Mouse (Mus musculus) forebrain, postnatal 0 days (tissue): Measurements from ENCODE around the gene Edem2. TPM values are rescaled to one million over a fixed set of nuclear protein-coding genes. Genes with fewer than 3 reads are reported as not detected.
"Not testable (repeated sequence)": the region's sequence is repeated elsewhere in the genome, so short reads cannot be mapped to it uniquely, and the experiment has no call there.

Experiments
- ATAC-seq: fragments of 200-750 bp; cut with Nextera tagmentation; 2 replicates; pipeline ENCODE4 v1.8.0; 2017; ENCODE audit warnings: mild to moderate bottlenecking, moderate library complexity
- DNase-seq: peaks from one replicate; pipeline ENCODE4 v3.0.0-alpha.2; 2015
- H3K27ac ChIP-seq: fragments of 300-500 bp; sonication (generic); 2 replicates; pipeline ENCODE4 v1.5.1; 2014; ENCODE audit warnings: low read depth, mild to moderate bottlenecking, antibody characterized with exemption, low read length, moderate library complexity, mixed read lengths
- H3K27me3 ChIP-seq: fragments of 300-500 bp; sonication (generic); 2 replicates; pipeline ENCODE4 v1.6.1; 2014; ENCODE audit warnings: mild to moderate bottlenecking, low read length, mixed read lengths; ENCODE audit not compliant: insufficient read depth
- H3K36me3 ChIP-seq: fragments of 300-500 bp; sonication (generic); 2 replicates; pipeline ENCODE4 v1.6.1; 2014; ENCODE audit warnings: mild to moderate bottlenecking, moderate library complexity; ENCODE audit not compliant: insufficient read depth
- H3K4me1 ChIP-seq: fragments of 300-500 bp; sonication (generic); 2 replicates; pipeline ENCODE4 v1.6.1; 2014; ENCODE audit warnings: antibody characterized with exemption; ENCODE audit not compliant: insufficient read depth
- H3K4me2 ChIP-seq: fragments of 300-500 bp; sonication (generic); 2 replicates; pipeline ENCODE4 v1.6.1; 2014; ENCODE audit warnings: low read depth, mild to moderate bottlenecking, moderate library complexity
- H3K4me3 ChIP-seq: fragments of 300-500 bp; sonication (generic); 2 replicates; pipeline ENCODE4 v1.5.1; 2014; ENCODE audit warnings: low read depth, low read length, mixed read lengths
- H3K9ac ChIP-seq: fragments of 300-500 bp; sonication (generic); 2 replicates; pipeline ENCODE4 v1.6.1; 2014; ENCODE audit warnings: mild to moderate bottlenecking
- H3K9me3 ChIP-seq: fragments of 300-500 bp; sonication (generic); 2 replicates; pipeline ENCODE4 v1.6.1; 2016; ENCODE audit warnings: low read length
- CTCF ChIP-seq: sonication (generic); IDR thresholded peaks from 2 replicates; pipeline ENCODE4 v1.5.1; 2016; ENCODE audit warnings: antibody characterized with exemption, control low read depth, low read depth
- WGBS: fragments of 180-500 bp; shearing (Covaris S2); extraction: QIAGEN DNeasy Blood & Tissue Kit; methylation state at CpG from one replicate; pipeline ENCODE4 v1.1.7; 2014; 5-methylcytosine and 5-hydroxymethylcytosine counted together
- polyA plus RNA-seq: library from polyadenylated mRNA; unstranded; fragments of >200 nt; fragmentation: Nextera tagmentation; extraction: Ambion mirVana; gene quantifications from 2 replicates; pipeline ENCODE4 v1.2.1, GENCODE M21; 2015
- total RNA-seq: library from RNA; depleted of rRNA; stranded (reverse); fragments of >200 nt; gene quantifications from 2 replicates; pipeline ENCODE4 v1.2.3, GENCODE M21; 2014

The Edem2 gene
- total and polyA plus RNA-seq, 2 experiments from 2014 or later, result 34.1 to 41.9 TPM

GRCm38 (mm10) chr2:155736936-155737335 lies 7.7 kb upstream of the Edem2 start:
- no peak overlapping the region for H3K4me3 ChIP-seq
- H3K36me3 ChIP-seq, result no peaks in the 10 kb centered on the region
- DNase-seq (no peak), ATAC-seq (no peak)
- 80% methylated on average over 6 of the region's 6 CpGs for WGBS
- TF ChIP-seq CTCF, result no peak
- H3K27me3 ChIP-seq, result no peaks in the 10 kb centered on the region
- H3K4me2 ChIP-seq, result no peak overlapping the region
- no peaks in the 10 kb centered on the region for H3K4me1 ChIP-seq
- H3K27ac ChIP-seq, result no peak overlapping the region
- no peak overlapping the region for H3K9ac ChIP-seq
- no peaks in the 10 kb centered on the region for H3K9me3 ChIP-seq

DNA sequence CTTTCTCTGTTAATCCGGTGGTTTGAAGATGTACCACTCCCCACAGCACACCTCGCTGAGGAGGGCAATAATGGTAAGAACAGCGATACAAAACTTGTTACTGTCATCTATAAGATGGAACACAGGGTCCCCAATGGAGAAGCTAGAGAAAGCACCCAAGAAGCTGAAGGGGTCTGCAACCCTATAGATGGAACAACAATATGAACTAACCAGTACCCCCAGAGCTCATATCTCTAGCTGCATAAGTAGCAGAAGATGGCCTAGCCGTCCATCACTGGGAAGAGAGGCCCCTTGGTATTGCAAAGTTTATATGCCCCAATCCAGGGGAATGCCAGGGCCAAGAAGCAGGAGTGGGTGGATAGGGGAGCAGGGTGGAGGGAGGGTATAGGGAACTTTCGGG lies 6.5 kb upstream of the Edem2 start, which contains the start of gene Gm17581:
TSS of gene Gm17581 (minus strand) at position 101 of the 400 bp plus-strand sequence.
- H3K27me3 ChIP-seq, DNase-seq, H3K4me1 ChIP-seq, H3K36me3 ChIP-seq, H3K4me3 ChIP-seq, H3K27ac ChIP-seq, H3K9ac ChIP-seq, H3K4me2 ChIP-seq, ATAC-seq, H3K9me3 ChIP-seq: not testable (repeated sequence)
- WGBS, result 90% methylated on average over 5 of the region's 5 CpGs

- WGBS, result 82% methylated on average over 5 of the region's 5 CpGs
- no peak for DNase-seq
- TF ChIP-seq CTCF, result no peak
- Histone ChIP-seq H3K27me3 (no peaks in the 10 kb centered on the region), H3K4me1 (no peaks in the 10 kb centered on the region), H3K4me2 (no peak overlapping the region), H3K36me3 (no peaks in the 10 kb centered on the region), H3K27ac (no peak overlapping the region), H3K9me3 (no peaks in the 10 kb centered on the region), H3K4me3 (no peak overlapping the region), H3K9ac (no peak overlapping the region)
- ATAC-seq, result no peak
These were observed 5.8 kb upstream of the Edem2 start for GRCm38 (mm10) chr2:155735080-155735479.

GRCm38 (mm10) chr2:155728742-155729141 lies 533 bp downstream of the Edem2 start:
- no peaks in the 10 kb centered on the region for H3K27me3 ChIP-seq
- no peaks in the 10 kb centered on the region; the same call in 1 of the 2 replicates for H3K4me1 ChIP-seq
- peak overlapping the region; percentile 89 for H3K4me3 ChIP-seq
- WGBS, result 4% methylated on average over 15 of the region's 15 CpGs
- H3K27ac ChIP-seq, result peak overlapping the region; percentile 71
- peak overlapping the region; percentile 84 for H3K9ac ChIP-seq
- TF ChIP-seq CTCF, result no peak
- H3K36me3 ChIP-seq, result peaks cover 16% of the 10 kb centered on the region
- peak overlapping the region; percentile 79 for H3K4me2 ChIP-seq
- ATAC-seq (no peak; the same call in 1 of the 2 replicates), DNase-seq (no peak)
- no peaks in the 10 kb centered on the region for H3K9me3 ChIP-seq

- TF ChIP-seq CTCF, result no peak
- Histone ChIP-seq H3K4me2 (peak overlapping the region; percentile 79; the same call in 1 of the 2 replicates), H3K36me3 (peaks cover 22% of the 10 kb centered on the region), H3K27ac (no peak overlapping the region), H3K27me3 (no peaks in the 10 kb centered on the region), H3K4me1 (no peaks in the 10 kb centered on the region; the same call in 1 of the 2 replicates), H3K9ac (no peak overlapping the region), H3K9me3 (no peaks in the 10 kb centered on the region), H3K4me3 (no peak overlapping the region)
- DNase-seq, result no peak
- ATAC-seq, result no peak
- 69% methylated on average over 7 of the region's 7 CpGs for WGBS
These were observed 1.4 kb downstream of the Edem2 start for GRCm38 (mm10) chr2:155727764-155728395.

DNA sequence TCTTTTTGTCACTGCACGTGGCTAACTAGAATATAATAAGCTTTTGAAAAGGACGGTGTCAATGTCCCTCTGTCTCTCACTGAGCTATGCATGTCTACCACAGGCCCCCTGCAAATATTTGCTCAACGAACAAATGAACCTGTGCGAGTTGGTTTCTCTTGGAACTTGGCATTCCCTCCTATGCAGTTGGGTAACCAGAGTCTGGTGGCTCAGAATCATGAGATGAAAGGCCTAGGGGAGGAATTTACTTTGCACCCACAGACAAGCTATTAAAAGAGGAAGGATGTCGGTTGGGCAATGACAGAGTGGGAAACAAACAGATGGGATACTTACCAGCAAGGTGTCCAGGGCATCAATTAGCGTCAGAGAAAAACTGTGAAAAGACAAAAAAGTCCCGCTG lies 3.0 kb downstream of the Edem2 start:
- DNase-seq (no peak), ATAC-seq (no peak)
- Histone ChIP-seq H3K9me3 (no peaks in the 10 kb centered on the region), H3K27me3 (no peaks in the 10 kb centered on the region), H3K9ac (no peak overlapping the region), H3K4me3 (no peak overlapping the region), H3K27ac (no peak overlapping the region), H3K4me2 (no peak overlapping the region), H3K36me3 (peaks cover 27% of the 10 kb centered on the region), H3K4me1 (no peaks in the 10 kb centered on the region; the same call in 1 of the 2 replicates)
- WGBS, result 82% methylated on average over 7 of the region's 7 CpGs
- no peak for TF ChIP-seq CTCF

DNA sequence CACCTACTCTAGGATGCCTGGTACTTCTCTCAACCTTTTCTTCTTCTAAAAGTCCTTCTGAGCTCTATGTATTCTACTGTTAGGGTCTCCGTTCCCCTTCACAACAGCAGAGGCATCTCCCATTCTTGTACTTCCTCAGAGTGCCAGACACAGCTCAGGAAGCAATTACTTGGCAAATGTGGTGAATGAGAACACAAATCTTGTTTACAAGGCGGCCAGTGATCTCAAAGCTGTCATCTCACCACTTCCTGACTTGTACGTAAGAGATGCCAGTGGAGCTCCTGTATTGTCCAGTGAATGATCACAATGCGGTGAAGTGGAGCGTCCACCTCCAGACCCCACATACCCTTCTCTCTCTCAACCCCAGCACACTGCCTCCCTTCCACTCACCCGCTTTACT lies 4.7 kb downstream of the Edem2 start:
- 93% methylated on average over 6 of the region's 6 CpGs for WGBS
- no peak overlapping the region for H3K4me2 ChIP-seq
- no peak for TF ChIP-seq CTCF
- H3K36me3 ChIP-seq, result peaks cover 43% of the 10 kb centered on the region
- no peak overlapping the region for H3K9ac ChIP-seq
- DNase-seq, result no peak
- H3K4me3 ChIP-seq, result no peak overlapping the region
- H3K9me3 ChIP-seq, result no peaks in the 10 kb centered on the region
- H3K27me3 ChIP-seq, result no peaks in the 10 kb centered on the region
- ATAC-seq, result no peak
- no peaks in the 10 kb centered on the region; the same call in 1 of the 2 replicates for H3K4me1 ChIP-seq
- H3K27ac ChIP-seq, result no peak overlapping the region
